Mouse (Mus musculus) neural tube, embryonic 15.5 days (tissue): ENCODE measurements at regions not wholly inside any gene's neighbourhood (a gene's known extent, or its start where the extent isn't known, plus 50 kb on each side); places are given as distances from the start of the nearest gene placed in this dataset.

Experiments used
- ATAC-seq: fragments of 200-750 bp; cut with Nextera tagmentation; 2 replicates; pipeline ENCODE4 v1.8.0; 2017; ENCODE audit warnings: mild to moderate bottlenecking, moderate TSS enrichment, moderate library complexity; ENCODE audit not compliant: low FRiP score
- H3K27ac ChIP-seq: fragments of 300-500 bp; sonication (generic); replicated peaks from 2 replicates; pipeline ENCODE4 v1.5.1; 2015; ENCODE audit warnings: mild to moderate bottlenecking, inconsistent platforms
- H3K27me3 ChIP-seq: fragments of 300-500 bp; sonication (generic); replicated peaks from 2 replicates; pipeline ENCODE4 v1.6.1; 2015; ENCODE audit warnings: inconsistent platforms
- H3K36me3 ChIP-seq: fragments of 300-500 bp; sonication (generic); 2 replicates; pipeline ENCODE4 v1.6.1; 2015; ENCODE audit warnings: inconsistent platforms
- H3K4me1 ChIP-seq: fragments of 300-500 bp; sonication (generic); 2 replicates; pipeline ENCODE4 v1.6.1; 2015; ENCODE audit warnings: inconsistent platforms
- H3K4me2 ChIP-seq: fragments of 300-500 bp; sonication (generic); 2 replicates; pipeline ENCODE4 v1.6.1; 2015; ENCODE audit warnings: inconsistent platforms, mild to moderate bottlenecking, moderate library complexity
- H3K4me3 ChIP-seq: fragments of 300-500 bp; sonication (generic); replicated peaks from 2 replicates; pipeline ENCODE4 v1.5.1; 2015; ENCODE audit warnings: mild to moderate bottlenecking, inconsistent platforms
- H3K9ac ChIP-seq: fragments of 300-500 bp; sonication (generic); replicated peaks from 2 replicates; pipeline ENCODE4 v1.6.1; 2015; ENCODE audit warnings: mild to moderate bottlenecking, inconsistent platforms
- H3K9me3 ChIP-seq: fragments of 300-500 bp; sonication (generic); replicated peaks from 2 replicates; pipeline ENCODE4 v1.6.1; 2016; ENCODE audit warnings: inconsistent platforms
- WGBS: fragments of 180-500 bp; shearing (Covaris S2); methylation state at CpG from one replicate; pipeline ENCODE4 v1.1.7; 2015; ENCODE audit warnings: mixed read lengths; 5-methylcytosine and 5-hydroxymethylcytosine counted together

GRCm38 (mm10) chr3:38573594-38573993 lies 89.0 kb upstream of the Ankrd50 start:
- no peak for ATAC-seq
- H3K9me3 ChIP-seq: no peaks in the 10 kb centered on the region
- H3K4me2 ChIP-seq: no peak overlapping the region
- peaks cover 4% of the 10 kb centered on the region; the same call in 1 of the 2 replicates for H3K4me1 ChIP-seq
- WGBS: 87% methylated on average over 5 of the region's 5 CpGs
- no peak overlapping the region for H3K27ac ChIP-seq
- H3K36me3 ChIP-seq: no peaks in the 10 kb centered on the region
- no peak overlapping the region for H3K4me3 ChIP-seq
- H3K9ac ChIP-seq: no peak overlapping the region
- no peaks in the 10 kb centered on the region for H3K27me3 ChIP-seq

- Histone ChIP-seq H3K27me3 (no peaks in the 10 kb centered on the region), H3K9me3 (no peaks in the 10 kb centered on the region), H3K36me3 (no peaks in the 10 kb centered on the region), H3K27ac (no peak overlapping the region), H3K4me2 (no peak overlapping the region), H3K9ac (no peak overlapping the region), H3K4me3 (no peak overlapping the region), H3K4me1 (peaks cover 10% of the 10 kb centered on the region)
- 71% methylated on average over 3 of the region's 3 CpGs for WGBS
- no peak for ATAC-seq
These were observed 87.5 kb upstream of the Ankrd50 start for GRCm38 (mm10) chr3:38572159-38572558.

GRCm38 (mm10) chr3:38571224-38571623 lies 86.6 kb upstream of the Ankrd50 start:
- ATAC-seq: no peak
- H3K27me3 ChIP-seq: no peaks in the 10 kb centered on the region
- H3K4me1 ChIP-seq: peaks cover 10% of the 10 kb centered on the region
- no peak overlapping the region for H3K27ac ChIP-seq
- 96% methylated on average over 4 of the region's 4 CpGs for WGBS
- H3K9ac ChIP-seq: no peak overlapping the region
- H3K4me2 ChIP-seq: no peak overlapping the region
- no peak overlapping the region for H3K4me3 ChIP-seq
- no peaks in the 10 kb centered on the region for H3K36me3 ChIP-seq
- no peaks in the 10 kb centered on the region for H3K9me3 ChIP-seq

- Histone ChIP-seq H3K27me3 (no peaks in the 10 kb centered on the region), H3K36me3 (no peaks in the 10 kb centered on the region), H3K9me3 (no peaks in the 10 kb centered on the region), H3K9ac (no peak overlapping the region), H3K4me3 (no peak overlapping the region), H3K27ac (no peak overlapping the region), H3K4me2 (no peak overlapping the region), H3K4me1 (peaks cover 10% of the 10 kb centered on the region)
- no peak for ATAC-seq
- 63% methylated on average over 6 of the region's 6 CpGs for WGBS
These were observed 84.4 kb upstream of the Ankrd50 start for GRCm38 (mm10) chr3:38569001-38569400.

GRCm38 (mm10) chr3:38568596-38568975 lies 83.9 kb upstream of the Ankrd50 start:
- WGBS: 9% methylated on average over 2 of the region's 2 CpGs
- Histone ChIP-seq H3K4me1 (peaks cover 10% of the 10 kb centered on the region), H3K36me3 (no peaks in the 10 kb centered on the region), H3K9ac (no peak overlapping the region), H3K27ac (no peak overlapping the region), H3K4me2 (no peak overlapping the region), H3K9me3 (no peaks in the 10 kb centered on the region), H3K27me3 (no peaks in the 10 kb centered on the region), H3K4me3 (no peak overlapping the region)
- no peak for ATAC-seq

GRCm38 (mm10) chr3:38567946-38568595 lies 83.4 kb upstream of the Ankrd50 start:
- 41% methylated on average over 8 of the region's 8 CpGs for WGBS
- Histone ChIP-seq H3K4me2 (no peak overlapping the region), H3K27ac (no peak overlapping the region), H3K27me3 (no peaks in the 10 kb centered on the region), H3K9me3 (no peaks in the 10 kb centered on the region), H3K4me1 (peaks cover 10% of the 10 kb centered on the region), H3K9ac (no peak overlapping the region), H3K36me3 (no peaks in the 10 kb centered on the region), H3K4me3 (no peak overlapping the region)
- no peak for ATAC-seq

GRCm38 (mm10) chr3:38566576-38566975 lies 81.9 kb upstream of the Ankrd50 start:
- Histone ChIP-seq H3K9ac (no peak overlapping the region), H3K4me3 (no peak overlapping the region), H3K36me3 (no peaks in the 10 kb centered on the region), H3K9me3 (no peaks in the 10 kb centered on the region), H3K4me2 (no peak overlapping the region), H3K4me1 (peaks cover 10% of the 10 kb centered on the region), H3K27ac (no peak overlapping the region), H3K27me3 (no peaks in the 10 kb centered on the region)
- 97% methylated on average over 2 of the region's 2 CpGs for WGBS
- ATAC-seq: no peak

GRCm38 (mm10) chr3:38564844-38565243 lies 80.2 kb upstream of the Ankrd50 start:
- H3K4me1 ChIP-seq: peaks cover 10% of the 10 kb centered on the region
- no peaks in the 10 kb centered on the region for H3K36me3 ChIP-seq
- no peaks in the 10 kb centered on the region for H3K9me3 ChIP-seq
- no peak for ATAC-seq
- no peak overlapping the region for H3K4me2 ChIP-seq
- H3K27me3 ChIP-seq: no peaks in the 10 kb centered on the region
- H3K9ac ChIP-seq: no peak overlapping the region
- H3K27ac ChIP-seq: no peak overlapping the region
- WGBS: 36% methylated on average over 2 of the region's 2 CpGs
- no peak overlapping the region for H3K4me3 ChIP-seq

- H3K9ac ChIP-seq: no peak overlapping the region
- H3K4me2 ChIP-seq: no peak overlapping the region
These were observed 79.7 kb upstream of the Ankrd50 start for GRCm38 (mm10) chr3:38564364-38564763.

GRCm38 (mm10) chr3:38561186-38561585 lies 76.5 kb upstream of the Ankrd50 start:
- Histone ChIP-seq H3K36me3 (no peaks in the 10 kb centered on the region), H3K27me3 (no peaks in the 10 kb centered on the region), H3K9ac (no peak overlapping the region), H3K27ac (no peak overlapping the region), H3K9me3 (no peaks in the 10 kb centered on the region), H3K4me2 (no peak overlapping the region), H3K4me1 (no peaks in the 10 kb centered on the region), H3K4me3 (no peak overlapping the region)
- no peak for ATAC-seq
- WGBS: 65% methylated on average over 2 of the region's 2 CpGs

More at GRCm38 (mm10) chr3:38564364-38564763, 79.7 kb upstream of the Ankrd50 start:
- no peak; the same call in 1 of the 2 replicates for ATAC-seq
- WGBS: 7% methylated on average over 2 of the region's 2 CpGs
- Histone ChIP-seq H3K4me3 (no peak overlapping the region), H3K27me3 (no peaks in the 10 kb centered on the region), H3K27ac (no peak overlapping the region), H3K36me3 (no peaks in the 10 kb centered on the region), H3K9me3 (no peaks in the 10 kb centered on the region), H3K4me1 (peaks cover 10% of the 10 kb centered on the region)

GRCm38 (mm10) chr3:38555939-38556338 lies 71.3 kb upstream of the Ankrd50 start:
- Histone ChIP-seq H3K4me2 (no peak overlapping the region), H3K36me3 (no peaks in the 10 kb centered on the region), H3K27me3 (no peaks in the 10 kb centered on the region), H3K9ac (no peak overlapping the region), H3K27ac (no peak overlapping the region), H3K4me3 (no peak overlapping the region), H3K4me1 (no peaks in the 10 kb centered on the region), H3K9me3 (no peaks in the 10 kb centered on the region)
- ATAC-seq: no peak
- 96% methylated on average over 5 of the region's 5 CpGs for WGBS

- Histone ChIP-seq H3K9me3 (no peaks in the 10 kb centered on the region), H3K36me3 (no peaks in the 10 kb centered on the region), H3K9ac (no peak overlapping the region), H3K27me3 (no peaks in the 10 kb centered on the region), H3K27ac (no peak overlapping the region), H3K4me3 (no peak overlapping the region), H3K4me2 (no peak overlapping the region), H3K4me1 (no peaks in the 10 kb centered on the region)
- 0 out of 2 replicates have a peak, but pooled peaks have one; percentile 73 for ATAC-seq
- WGBS: 21% methylated on average over 4 of the region's 4 CpGs
These were observed 68.9 kb upstream of the Ankrd50 start for GRCm38 (mm10) chr3:38553470-38554043.
